Mouse (Mus musculus) testis, postnatal 10 days (tissue): Measurements from ENCODE around the gene Gpc3.
"Not testable (repeated sequence)": the region's sequence is repeated elsewhere in the genome, so short reads cannot be mapped to it uniquely, and the experiment has no call there.

Experiments used
- DNase-seq: peaks from one replicate; pipeline ENCODE4 v3.0.0; 2021; ENCODE audit warnings: low spot score

Gpc3 gene

GRCm38 (mm10) chrX:52278687-52279359 is 334.9 kb downstream of the Gpc3 start:
- no peak for DNase-seq

GRCm38 (mm10) chrX:52277599-52277998 is 336.2 kb downstream of the Gpc3 start:
- DNase-seq: no peak

- no peak for DNase-seq
These were observed 340.7 kb downstream of the Gpc3 start for GRCm38 (mm10) chrX:52273016-52273415.

DNA sequence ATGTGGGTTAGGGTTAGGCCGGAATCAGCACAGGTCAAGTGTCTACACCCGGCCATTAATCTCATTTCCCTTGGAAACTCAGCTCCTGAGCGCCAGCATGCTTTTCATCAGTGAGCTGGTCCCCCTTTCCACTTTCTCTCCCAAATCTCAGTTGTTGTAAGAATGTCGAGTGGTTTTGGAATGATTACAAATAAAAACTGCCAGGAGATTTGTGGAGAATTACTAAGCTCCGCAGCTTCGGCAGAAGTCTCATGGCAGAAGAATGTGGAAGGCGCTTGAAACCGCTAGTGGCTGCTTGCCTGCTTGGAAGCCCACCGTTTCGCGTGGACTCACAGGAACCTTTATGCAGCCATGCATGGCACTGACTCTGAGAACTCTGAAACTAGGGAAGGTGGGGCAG is 351.8 kb downstream of the Gpc3 start:
- no peak for DNase-seq

GRCm38 (mm10) chrX:52261546-52261945 is 352.2 kb downstream of the Gpc3 start:
- no peak for DNase-seq

DNA sequence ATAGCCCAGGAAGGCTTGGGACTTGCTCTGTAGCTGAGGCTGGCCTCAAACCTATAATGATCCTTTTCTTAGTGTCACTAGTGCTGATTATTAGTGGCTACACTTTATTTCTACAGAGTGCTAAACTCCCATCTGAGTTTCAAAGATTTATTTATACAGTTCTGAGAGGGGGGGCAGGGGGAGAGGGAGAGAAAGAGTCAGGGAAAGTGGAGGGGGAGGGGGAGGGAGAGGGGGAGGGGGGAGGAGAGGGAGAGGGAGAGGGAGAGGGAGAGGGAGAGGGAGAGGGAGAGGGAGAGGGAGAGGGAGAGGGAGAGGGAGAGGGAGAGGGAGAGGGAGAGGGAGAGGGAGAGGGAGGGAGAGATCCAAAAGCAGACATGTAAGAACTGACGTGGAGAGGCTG is 354.0 kb downstream of the Gpc3 start:
- not testable (repeated sequence) for DNase-seq

DNA sequence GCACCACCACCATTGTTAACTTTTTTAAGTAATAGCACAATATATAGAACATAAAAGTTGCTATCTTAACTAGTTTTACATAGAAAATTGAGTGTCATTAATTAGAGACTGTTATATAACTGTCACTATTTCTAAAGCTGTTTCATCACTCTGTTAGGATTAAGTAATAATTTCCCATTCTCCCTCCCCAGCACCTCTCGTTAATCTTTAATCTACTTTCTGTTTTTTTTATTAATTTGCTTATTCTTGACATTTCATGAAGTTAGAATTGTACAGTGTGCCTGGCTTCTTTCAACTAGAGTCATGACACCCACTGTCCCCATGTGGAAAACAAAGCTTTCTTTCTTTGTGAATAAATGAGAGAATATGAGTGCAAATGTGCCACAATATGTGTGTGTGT is 359.2 kb downstream of the Gpc3 start:
- no peak for DNase-seq

DNA sequence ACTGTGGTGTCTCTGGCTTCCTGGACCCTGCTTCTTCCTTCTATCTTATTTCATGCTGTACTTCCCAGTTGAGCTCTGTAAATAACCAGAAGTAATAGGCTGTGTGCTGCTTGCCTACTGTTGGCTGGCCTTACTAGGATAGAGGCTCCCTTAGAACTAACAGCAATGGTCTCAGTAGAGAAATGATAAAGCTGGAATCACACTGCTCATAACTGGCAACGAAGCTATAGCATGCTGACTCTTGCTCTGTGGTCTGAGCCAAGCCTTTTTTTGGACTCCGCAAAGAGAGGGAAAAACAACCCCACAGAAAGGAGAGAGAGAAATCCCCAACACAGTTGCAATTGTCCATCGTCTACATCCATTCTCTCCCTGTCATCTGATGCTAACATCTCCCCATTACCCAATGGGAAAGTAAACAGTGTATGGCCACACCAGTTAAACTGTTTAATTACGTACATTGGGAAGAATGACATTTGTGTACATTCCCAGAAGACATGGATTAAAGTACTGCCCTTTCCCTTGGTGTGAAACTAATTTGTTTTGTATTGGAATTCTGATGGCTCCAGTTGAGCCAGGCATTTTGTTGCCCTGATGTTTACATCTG is 368.0 kb downstream of the Gpc3 start:
- DNase-seq: no peak

- DNase-seq: no peak
These were observed 376.3 kb downstream of the Gpc3 start for GRCm38 (mm10) chrX:52237470-52237869.

DNA sequence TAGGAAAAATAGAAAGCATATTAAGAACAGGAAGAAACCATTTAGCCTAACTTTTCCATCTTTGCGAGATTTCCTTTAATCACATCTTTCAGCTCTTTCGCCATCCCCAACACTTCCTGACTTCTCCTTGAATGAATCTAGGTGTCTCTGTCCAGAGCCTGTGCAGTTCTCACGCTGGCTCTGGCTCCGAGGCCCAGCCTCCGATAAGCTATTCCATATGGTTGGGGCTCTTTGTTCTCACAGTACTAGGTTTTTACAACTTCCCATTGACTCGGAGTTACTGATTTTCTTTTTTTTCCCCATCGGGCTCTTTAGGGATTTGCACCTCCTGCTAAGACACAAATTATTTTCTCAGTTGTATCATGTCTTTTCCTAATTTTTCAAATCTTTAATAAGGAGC is 381.8 kb downstream of the Gpc3 start:
- DNase-seq: no peak

DNA sequence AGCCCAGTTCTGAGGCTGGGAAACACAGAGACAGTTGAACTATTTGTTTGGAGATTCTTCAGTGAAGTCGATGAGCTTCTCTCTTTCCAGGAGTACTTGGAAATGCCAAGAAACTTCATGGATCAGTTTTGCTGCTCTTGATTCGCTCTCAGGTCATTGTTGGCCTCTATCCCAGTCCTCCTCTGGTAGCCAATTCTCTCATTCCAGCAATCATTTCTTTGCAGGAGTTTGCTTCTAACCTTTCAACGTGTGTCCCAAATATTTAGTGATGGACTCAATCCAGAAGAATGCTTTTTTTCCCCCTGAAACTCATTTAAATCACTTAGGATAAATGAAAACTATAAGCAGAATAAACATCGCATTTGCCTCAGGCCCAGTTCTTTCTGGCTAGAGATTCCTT is 383.0 kb downstream of the Gpc3 start:
- no peak for DNase-seq
